Mouse (Mus musculus): Measurements from ENCODE around the gene Ldlrad3. TPM values are rescaled to one million over a fixed set of nuclear protein-coding genes. Genes with fewer than 3 reads are reported as not detected.

The Ldlrad3 gene
- total and polyA plus RNA-seq, 3 experiments: 3.5 to 6.1 TPM; not detected in 1

- TF ChIP-seq JUND (IDR thresholded peaks at IDR 0.05; ENCODE audit: low read depth, low read length): no peak
- no peak for TF ChIP-seq ELF1 (IDR thresholded peaks at IDR 0.05; ENCODE audit: low read depth, low read length)
- no peak for TF ChIP-seq TCF12 (IDR thresholded peaks at IDR 0.05; ENCODE audit: low read depth, low read length)
- no peak for TF ChIP-seq MEF2A (IDR thresholded peaks at IDR 0.05; ENCODE audit: extremely low read depth, insufficient replicate concordance, low read depth, low read length, poor library complexity, severe bottlenecking)
- TF ChIP-seq UBTF (IDR thresholded peaks at IDR 0.05; ENCODE audit: borderline replicate concordance, insufficient read depth, low read depth, low read length): no peak
- no peak for TF ChIP-seq USF1 (IDR thresholded peaks at IDR 0.05; ENCODE audit: low read depth, low read length)
- TF ChIP-seq RCOR1 (IDR thresholded peaks at IDR 0.05; ENCODE audit: low read depth, low read length): no peak
- no peak for TF ChIP-seq MYB (IDR thresholded peaks at IDR 0.05; ENCODE audit: low read depth, low read length)
- TF ChIP-seq ZNF384 (IDR thresholded peaks at IDR 0.05; ENCODE audit: low read depth, low read length): no peak
- TF ChIP-seq RAD21 (IDR thresholded peaks at IDR 0.05; ENCODE audit: low read depth, low read length): no peak
- TF ChIP-seq SIN3A (IDR thresholded peaks at IDR 0.05; ENCODE audit: low read length): no peak
- TF ChIP-seq TBP (IDR thresholded peaks at IDR 0.05; ENCODE audit: low read depth, low read length): no peak
- TF ChIP-seq MAZ (IDR thresholded peaks at IDR 0.05; ENCODE audit: low read depth, low read length): no peak
- no peak for TF ChIP-seq ETS1 (IDR thresholded peaks at IDR 0.05; ENCODE audit: low read depth, low read length)
- no peak for TF ChIP-seq EP300 (IDR thresholded peaks at IDR 0.05; ENCODE audit: low read depth in 1 of 2, low read length in 2 of 2)
- no peak for DNase-seq (ENCODE audit: low read depth, low spot score)
- Histone ChIP-seq H3K36me3 (ENCODE audit: control insufficient read depth in 1 of 2, insufficient read depth in 2 of 2, low read length in 2 of 2) (no peaks in the 10 kb centered on the region), H3K27ac (ENCODE audit: control insufficient read depth, low read depth, low read length) (no peak overlapping the region), H3K4me1 (ENCODE audit: control insufficient read depth in 1 of 2, insufficient read depth in 2 of 2, low read length in 2 of 2) (no peaks in the 10 kb centered on the region), H3K79me2 (ENCODE audit: control insufficient read depth, insufficient read depth, low read length, poor library complexity) (no peaks in the 10 kb centered on the region), H3K9me3 (replicated peaks; ENCODE audit: insufficient read depth, low read length) (no peaks in the 10 kb centered on the region), H3K27me3 (ENCODE audit: control insufficient read depth in 1 of 2, insufficient read depth in 2 of 2, low read length in 2 of 2) (no peaks in the 10 kb centered on the region), H3K4me3 (ENCODE audit: control insufficient read depth in 1 of 2, insufficient read depth in 1 of 2, low read depth in 2 of 2, low read length in 2 of 2) (no peak overlapping the region), H3K9ac (ENCODE audit: control insufficient read depth, low read depth, low read length, poor library complexity, severe bottlenecking) (no peak overlapping the region)
Observed at GRCm38 (mm10) chr2:102142654-102143271, 43.4 kb downstream of the Ldlrad3 start.

- no peaks in the 10 kb centered on the region for H3K79me2 ChIP-seq (ENCODE audit: control insufficient read depth, insufficient read depth, low read length, poor library complexity)
- no peak overlapping the region for H3K27ac ChIP-seq (ENCODE audit: control insufficient read depth, low read depth, low read length)
- no peak for DNase-seq (ENCODE audit: low read depth, low spot score)
- H3K9ac ChIP-seq (ENCODE audit: control insufficient read depth, low read depth, low read length, poor library complexity, severe bottlenecking): no peak overlapping the region
- H3K4me1 ChIP-seq (ENCODE audit: control insufficient read depth in 1 of 2, insufficient read depth in 2 of 2, low read length in 2 of 2): no peaks in the 10 kb centered on the region
- H3K4me3 ChIP-seq (ENCODE audit: control insufficient read depth in 1 of 2, insufficient read depth in 1 of 2, low read depth in 2 of 2, low read length in 2 of 2): no peak overlapping the region
- no peak for TF ChIP-seq CHD1 (IDR thresholded peaks at IDR 0.05; ENCODE audit: low read depth, low read length)
- no peak for TF ChIP-seq TBP (IDR thresholded peaks at IDR 0.05; ENCODE audit: low read depth, low read length)
- TF ChIP-seq ZC3H11A (IDR thresholded peaks at IDR 0.05; ENCODE audit: low read depth, low read length): no peak
- no peak for TF ChIP-seq USF1 (IDR thresholded peaks at IDR 0.05; ENCODE audit: low read depth, low read length)
- TF ChIP-seq HCFC1 (IDR thresholded peaks at IDR 0.05; ENCODE audit: low read depth, low read length): no peak
- TF ChIP-seq MYB (IDR thresholded peaks at IDR 0.05; ENCODE audit: low read depth, low read length): no peak
- no peak for TF ChIP-seq POLR2AphosphoS2 (IDR thresholded peaks at IDR 0.05; ENCODE audit: low read length)
- no peak for TF ChIP-seq TCF12 (IDR thresholded peaks at IDR 0.05; ENCODE audit: low read depth, low read length)
- no peak for TF ChIP-seq POLR2AphosphoS5 (IDR thresholded peaks at IDR 0.05; ENCODE audit: borderline replicate concordance, low read depth, low read length)
- no peak for TF ChIP-seq SMC3 (IDR thresholded peaks at IDR 0.05; ENCODE audit: low read depth, low read length)
- no peak for TF ChIP-seq SIN3A (IDR thresholded peaks at IDR 0.05; ENCODE audit: low read length)
- no peak for TF ChIP-seq MEF2A (IDR thresholded peaks at IDR 0.05; ENCODE audit: extremely low read depth, insufficient replicate concordance, low read depth, low read length, poor library complexity, severe bottlenecking)
- no peak for TF ChIP-seq NRF1 (IDR thresholded peaks at IDR 0.05; ENCODE audit: insufficient read depth, low read depth, low read length, poor library complexity, severe bottlenecking)
- TF ChIP-seq USF2 (IDR thresholded peaks at IDR 0.05; ENCODE audit: borderline replicate concordance in 1 of 2, insufficient read depth in 1 of 2, low read depth in 1 of 2, low read length in 2 of 2): no peak
- no peak for TF ChIP-seq NELFE (IDR thresholded peaks at IDR 0.05; ENCODE audit: low read depth, low read length)
- no peak for TF ChIP-seq KAT2A (conservative IDR thresholded peaks at IDR 0.05; ENCODE audit: low read depth, low read length)
- no peak for TF ChIP-seq BHLHE40 (IDR thresholded peaks at IDR 0.05; ENCODE audit: borderline replicate concordance, low read depth, low read length)
- no peak for TF ChIP-seq GATA1 (IDR thresholded peaks at IDR 0.05; ENCODE audit: low read depth, low read length)
- no peak for TF ChIP-seq POLR2A (IDR thresholded peaks at IDR 0.05; ENCODE audit: control insufficient read depth in 1 of 2, insufficient read depth in 1 of 2, low read depth in 1 of 2, low read length in 2 of 2, poor library complexity in 1 of 2)
- H3K27me3 ChIP-seq (ENCODE audit: control insufficient read depth in 1 of 2, insufficient read depth in 2 of 2, low read length in 2 of 2): no peaks in the 10 kb centered on the region
- no peaks in the 10 kb centered on the region for H3K36me3 ChIP-seq (ENCODE audit: control insufficient read depth in 1 of 2, insufficient read depth in 2 of 2, low read length in 2 of 2)
- no peaks in the 10 kb centered on the region for H3K9me3 ChIP-seq (replicated peaks; ENCODE audit: insufficient read depth, low read length)
Observed at GRCm38 (mm10) chr2:102142197-102142623, 44.0 kb downstream of the Ldlrad3 start.
